Mouse (Mus musculus) R1 (cell line): ENCODE measurements around the gene Fads6.

Experiments used
- DNase-seq: peaks from one replicate; pipeline ENCODE4 v3.0.0-alpha.2; 2018; ENCODE audit warnings: low read depth, low spot score

Gene Fads6

GRCm38 (mm10) chr11:115276780-115277603 lies 20.5 kb downstream of the Fads6 start, which contains the start of gene Fdxr:
TSS of gene Fdxr (minus strand) at chr11:115277050.
- peak; percentile 100 for DNase-seq

GRCm38 (mm10) chr11:115275954-115276353 lies 21.5 kb downstream of the Fads6 start:
- DNase-seq: no peak

- DNase-seq: no peak
Observed at GRCm38 (mm10) chr11:115275509-115275908, 22.0 kb downstream of the Fads6 start.

- DNase-seq: no peak
Observed at GRCm38 (mm10) chr11:115274771-115275170, 22.7 kb downstream of the Fads6 start.

- no peak for DNase-seq
Observed at GRCm38 (mm10) chr11:115274178-115274577, 23.3 kb downstream of the Fads6 start.

- no peak for DNase-seq
Observed at GRCm38 (mm10) chr11:115273735-115274134, 23.7 kb downstream of the Fads6 start.

GRCm38 (mm10) chr11:115272894-115273498 lies 24.5 kb downstream of the Fads6 start:
- DNase-seq: no peak

- DNase-seq: no peak
Observed at GRCm38 (mm10) chr11:115271481-115271880, 26.0 kb downstream of the Fads6 start.

GRCm38 (mm10) chr11:115271052-115271451 lies 26.4 kb downstream of the Fads6 start:
- DNase-seq: no peak

GRCm38 (mm10) chr11:115270148-115270861 lies 27.2 kb downstream of the Fads6 start:
- DNase-seq: peak; percentile 87

- DNase-seq: no peak
Observed at GRCm38 (mm10) chr11:115269330-115270066, 28.0 kb downstream of the Fads6 start.

GRCm38 (mm10) chr11:115267958-115268357 lies 29.5 kb downstream of the Fads6 start:
- no peak for DNase-seq

- no peak for DNase-seq
Observed at GRCm38 (mm10) chr11:115267061-115267883, 30.2 kb downstream of the Fads6 start, which contains the start of gene Grin2c. TSS of gene Grin2c (minus strand) at chr11:115267243.

GRCm38 (mm10) chr11:115266400-115266778 lies 31.1 kb downstream of the Fads6 start:
- DNase-seq: no peak

- DNase-seq: no peak
Observed at GRCm38 (mm10) chr11:115265771-115266399, 31.6 kb downstream of the Fads6 start.

- peak; percentile 53 for DNase-seq
Observed at GRCm38 (mm10) chr11:115264862-115265668, 32.4 kb downstream of the Fads6 start.

GRCm38 (mm10) chr11:115264136-115264861 lies 33.2 kb downstream of the Fads6 start:
- DNase-seq: no peak

GRCm38 (mm10) chr11:115262954-115263353 lies 34.5 kb downstream of the Fads6 start:
- no peak for DNase-seq

GRCm38 (mm10) chr11:115259134-115259533 lies 38.3 kb downstream of the Fads6 start:
- no peak for DNase-seq
